Mouse (Mus musculus): ENCODE data around the gene Olfr1014.

- TF ChIP-seq MAFK (IDR thresholded peaks at IDR 0.05; ENCODE audit: insufficient replicate concordance, low read length) (no peak), CHD1 (IDR thresholded peaks at IDR 0.05; ENCODE audit: low read depth, low read length) (no peak), USF2 (conservative IDR thresholded peaks at IDR 0.05; ENCODE audit: low read depth, low read length) (no peak), POLR2A (IDR thresholded peaks at IDR 0.05; ENCODE audit: low read depth, low read length) (no peak), MEF2A (IDR thresholded peaks at IDR 0.05; ENCODE audit: borderline replicate concordance, low read depth, low read length) (no peak), CTCF (conservative IDR thresholded peaks at IDR 0.05 in 1 of 2, IDR thresholded peaks at IDR 0.05 in 1 of 2; ENCODE audit: low read depth in 2 of 2, low read length in 2 of 2) (no peak), NRF1 (IDR thresholded peaks at IDR 0.05; ENCODE audit: low read depth, low read length) (no peak), MAX (IDR thresholded peaks at IDR 0.05; ENCODE audit: low read length) (no peak)
These were observed 45.7 kb downstream of the Olfr1014 start, which contains the start of gene Olfr1018 for GRCm38 (mm10) chr2:85818179-85818578.
